Mouse (Mus musculus) midbrain, embryonic 11.5 days (tissue): ENCODE results near the gene Vstm4. TPM values are rescaled to one million over a fixed set of nuclear protein-coding genes. Genes with fewer than 3 reads are reported as not detected.

Experiments used
- ATAC-seq: fragments of 200-750 bp; cut with Nextera tagmentation; 2 replicates; pipeline ENCODE4 v1.8.0; 2017; ENCODE audit warnings: moderate TSS enrichment, moderate library complexity; ENCODE audit not compliant: low FRiP score
- DNase-seq: peaks from one replicate; pipeline ENCODE4 v3.0.0; 2015; ENCODE audit warnings: low spot score; ENCODE audit errors: missing footprints
- H3K27ac ChIP-seq: fragments of 300-500 bp; sonication (generic); 2 replicates; pipeline ENCODE4 v1.5.1; 2014; ENCODE audit warnings: low read depth, low read length
- H3K27me3 ChIP-seq: fragments of 300-500 bp; sonication (generic); 2 replicates; pipeline ENCODE4 v1.6.1; 2014; ENCODE audit warnings: mild to moderate bottlenecking, low read length, moderate library complexity, mixed read lengths; ENCODE audit not compliant: control insufficient read depth, insufficient read depth
- H3K36me3 ChIP-seq: fragments of 300-500 bp; sonication (generic); 2 replicates; pipeline ENCODE4 v1.6.1; 2014; ENCODE audit warnings: mild to moderate bottlenecking, low read length, moderate library complexity, mixed read lengths; ENCODE audit not compliant: control insufficient read depth, insufficient read depth
- H3K4me1 ChIP-seq: fragments of 300-500 bp; sonication (generic); 2 replicates; pipeline ENCODE4 v1.6.1; 2014; ENCODE audit warnings: low read length; ENCODE audit not compliant: control insufficient read depth, insufficient read depth
- H3K4me2 ChIP-seq: fragments of 300-500 bp; sonication (generic); 2 replicates; pipeline ENCODE4 v1.6.1; 2014; ENCODE audit warnings: mild to moderate bottlenecking, moderate library complexity
- H3K4me3 ChIP-seq: fragments of 300-500 bp; sonication (generic); 2 replicates; pipeline ENCODE4 v1.5.1; 2014; ENCODE audit warnings: low read depth, low read length
- H3K9ac ChIP-seq: fragments of 300-500 bp; sonication (generic); 2 replicates; pipeline ENCODE4 v1.6.1; 2014; ENCODE audit warnings: low read length
- H3K9me3 ChIP-seq: fragments of 300-500 bp; sonication (generic); 2 replicates; pipeline ENCODE4 v1.6.1; 2016; ENCODE audit warnings: low read length; ENCODE audit not compliant: control insufficient read depth
- WGBS: fragments of 180-500 bp; shearing (Covaris S2); extraction: QIAGEN DNeasy Blood & Tissue Kit; methylation state at CpG from one replicate; pipeline ENCODE4 v1.1.7; 2014; 5-methylcytosine and 5-hydroxymethylcytosine counted together
- polyA plus RNA-seq: library from polyadenylated mRNA; unstranded; fragments of >200 nt; fragmentation: Nextera tagmentation; extraction: Ambion mirVana; gene quantifications from 2 replicates; pipeline ENCODE4 v1.2.1, GENCODE M21; 2014

Vstm4 gene
- polyA plus RNA-seq, 1 experiment from 2014 or later = 4.5 TPM

DNA sequence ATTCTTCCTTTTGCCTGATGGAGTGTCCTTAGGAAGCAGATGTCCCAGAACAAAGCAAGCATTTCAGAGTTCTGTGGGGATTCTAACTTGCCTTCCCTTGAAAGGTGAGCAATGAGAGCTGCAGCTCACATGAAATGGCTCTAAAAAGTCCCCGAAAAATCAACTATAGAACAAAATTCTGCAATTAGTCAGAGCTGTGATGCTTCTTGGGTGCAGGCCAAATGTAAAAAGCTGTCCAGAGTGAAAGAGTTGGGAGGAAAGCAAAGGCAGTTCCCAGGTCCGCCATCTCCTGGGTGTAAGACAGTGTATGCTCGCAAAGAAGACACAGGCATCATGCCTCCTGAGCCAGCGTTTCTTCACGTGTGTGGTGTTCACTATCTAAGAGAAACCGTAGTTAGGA, 52.6 kb downstream of the Vstm4 start:
- Histone ChIP-seq H3K9ac (no peak overlapping the region), H3K27me3 (no peaks in the 10 kb centered on the region), H3K9me3 (no peaks in the 10 kb centered on the region), H3K36me3 (no peaks in the 10 kb centered on the region), H3K4me3 (no peak overlapping the region), H3K4me2 (no peak overlapping the region), H3K27ac (no peak overlapping the region), H3K4me1 (no peaks in the 10 kb centered on the region)
- DNase-seq = no peak
- 88% methylated on average over 6 of the region's 6 CpGs for WGBS
- no peak for ATAC-seq

DNA sequence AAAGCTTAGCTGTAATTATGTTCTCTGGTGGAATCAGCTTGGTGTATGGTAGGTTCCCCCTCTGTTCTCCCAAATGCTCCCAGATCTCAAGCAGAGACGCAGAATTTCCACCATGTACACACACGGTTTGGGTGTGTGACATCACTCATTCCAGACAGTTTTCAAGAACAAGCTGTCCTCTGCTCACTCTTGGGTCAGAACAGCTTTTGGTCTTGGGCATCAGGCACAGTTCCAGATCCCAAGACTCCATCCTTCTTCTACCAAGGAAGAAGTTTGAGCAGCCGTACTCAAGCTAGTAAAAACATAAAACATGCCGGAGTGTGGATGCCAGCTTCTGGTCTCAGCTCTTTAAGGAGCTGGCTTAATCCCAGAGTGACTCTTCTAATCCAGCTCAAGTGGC, 54.6 kb downstream of the Vstm4 start:
- Histone ChIP-seq H3K9ac (no peak overlapping the region), H3K9me3 (no peaks in the 10 kb centered on the region), H3K4me2 (no peak overlapping the region), H3K36me3 (no peaks in the 10 kb centered on the region), H3K27me3 (no peaks in the 10 kb centered on the region), H3K27ac (no peak overlapping the region), H3K4me3 (no peak overlapping the region), H3K4me1 (no peaks in the 10 kb centered on the region)
- DNase-seq (no peak), ATAC-seq (no peak)
- WGBS = 92% methylated on average over 4 of the region's 4 CpGs

DNA sequence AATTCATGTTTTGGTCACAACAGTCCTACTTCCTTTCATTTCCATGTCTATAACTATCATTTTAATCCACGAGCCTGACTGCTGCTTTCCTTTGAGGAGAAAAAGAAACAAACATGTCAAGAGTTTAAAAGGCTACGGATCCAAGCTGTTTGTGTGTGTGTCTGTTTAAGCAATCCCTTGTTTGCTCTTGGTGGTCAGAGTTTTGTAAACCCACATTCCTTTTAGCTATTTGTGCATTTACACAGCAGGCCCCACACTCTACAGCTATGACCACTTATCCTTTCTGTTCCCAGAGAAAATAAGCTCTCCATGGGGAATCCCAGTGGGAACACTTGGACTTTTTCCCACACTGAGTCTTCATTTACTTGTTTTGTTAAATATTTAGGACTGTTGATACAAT, 58.8 kb downstream of the Vstm4 start:
- no peaks in the 10 kb centered on the region for H3K36me3 ChIP-seq
- 50% methylated on average over 2 of the region's 2 CpGs for WGBS
- no peak for ATAC-seq
- no peak overlapping the region for H3K4me3 ChIP-seq
- no peaks in the 10 kb centered on the region for H3K4me1 ChIP-seq
- H3K9me3 ChIP-seq = no peaks in the 10 kb centered on the region
- H3K27ac ChIP-seq = no peak overlapping the region
- H3K4me2 ChIP-seq = no peak overlapping the region
- H3K27me3 ChIP-seq = no peaks in the 10 kb centered on the region
- DNase-seq = no peak
- no peak overlapping the region for H3K9ac ChIP-seq

DNA sequence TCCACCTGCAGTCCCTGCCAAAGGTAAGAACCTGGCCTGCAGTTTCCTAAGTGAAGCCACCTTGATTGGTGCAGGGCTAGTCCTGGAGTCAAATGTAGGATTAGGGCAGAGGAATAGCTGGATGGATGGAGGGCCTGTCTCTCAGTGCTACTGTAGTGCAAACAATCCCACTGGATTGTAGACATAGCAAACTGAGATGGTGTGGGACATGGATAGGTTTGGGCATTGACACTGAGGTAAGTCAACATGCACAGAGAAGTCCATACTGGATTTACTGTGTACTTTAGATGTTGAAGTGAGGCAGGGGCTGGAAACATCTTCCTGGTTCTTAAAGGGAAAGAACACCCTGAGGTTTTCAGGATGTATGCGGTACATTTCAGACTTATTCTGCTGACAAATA, 61.4 kb downstream of the Vstm4 start:
- Histone ChIP-seq H3K27me3 (no peaks in the 10 kb centered on the region), H3K4me1 (no peaks in the 10 kb centered on the region), H3K9me3 (no peaks in the 10 kb centered on the region), H3K9ac (no peak overlapping the region), H3K27ac (no peak overlapping the region), H3K4me3 (no peak overlapping the region), H3K36me3 (no peaks in the 10 kb centered on the region), H3K4me2 (no peak overlapping the region)
- DNase-seq (no peak), ATAC-seq (no peak)
- 100% methylated on average over 1 of the region's 1 CpGs for WGBS

DNA sequence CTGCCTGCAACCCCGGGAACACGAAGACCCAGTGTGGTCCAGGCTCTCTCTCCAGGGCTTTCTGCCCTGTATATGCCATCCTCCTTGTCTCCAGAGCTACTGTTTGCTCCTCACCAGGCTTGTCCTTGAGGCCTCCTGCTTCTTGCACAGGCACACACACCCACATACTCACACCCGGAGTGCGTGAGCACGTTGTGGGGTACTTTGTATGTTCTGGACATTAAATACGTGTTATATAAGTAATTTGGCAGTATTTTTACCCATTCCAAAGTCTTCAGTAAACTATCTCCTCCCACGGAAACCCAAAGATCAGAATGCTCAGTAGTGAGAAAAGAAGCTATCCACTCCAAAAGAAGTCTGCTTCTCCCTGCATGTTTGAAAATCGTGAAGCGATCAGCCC, 67.3 kb downstream of the Vstm4 start:
- DNase-seq (no peak), ATAC-seq (no peak)
- 85% methylated on average over 9 of the region's 9 CpGs for WGBS
- no peak overlapping the region for H3K4me3 ChIP-seq
- H3K27ac ChIP-seq = no peak overlapping the region
- H3K9me3 ChIP-seq = no peaks in the 10 kb centered on the region
- no peak overlapping the region for H3K9ac ChIP-seq
- H3K27me3 ChIP-seq = no peaks in the 10 kb centered on the region
- H3K36me3 ChIP-seq = no peaks in the 10 kb centered on the region
- H3K4me1 ChIP-seq = no peaks in the 10 kb centered on the region
- no peak overlapping the region for H3K4me2 ChIP-seq

DNA sequence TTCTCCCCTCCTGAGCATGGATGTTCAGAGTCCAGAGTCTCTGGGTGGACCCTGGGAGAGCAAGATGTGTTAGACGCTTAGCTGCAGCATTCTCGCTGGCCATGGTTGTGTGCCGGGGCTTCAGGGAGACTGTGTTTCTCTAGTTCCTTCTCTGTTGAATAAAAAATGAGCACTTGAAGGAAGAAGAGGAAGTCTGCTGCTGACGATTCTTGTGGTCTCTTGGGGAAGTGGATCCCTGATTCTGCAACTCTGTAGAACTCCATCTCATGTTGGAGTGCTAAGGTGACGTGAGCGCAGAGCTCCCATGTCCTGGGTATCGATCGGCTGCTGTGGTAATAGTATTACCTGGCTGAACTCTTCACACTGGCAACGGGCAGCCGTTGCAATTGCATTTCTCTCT, 75.2 kb downstream of the Vstm4 start:
- WGBS = 88% methylated on average over 10 of the region's 10 CpGs
- ATAC-seq = no peak
- H3K4me2 ChIP-seq = no peak overlapping the region
- no peaks in the 10 kb centered on the region for H3K4me1 ChIP-seq
- H3K27ac ChIP-seq = no peak overlapping the region
- H3K27me3 ChIP-seq = no peaks in the 10 kb centered on the region
- no peaks in the 10 kb centered on the region for H3K9me3 ChIP-seq
- H3K36me3 ChIP-seq = no peaks in the 10 kb centered on the region
- no peak overlapping the region for H3K4me3 ChIP-seq
- no peak for DNase-seq
- H3K9ac ChIP-seq = no peak overlapping the region

DNA sequence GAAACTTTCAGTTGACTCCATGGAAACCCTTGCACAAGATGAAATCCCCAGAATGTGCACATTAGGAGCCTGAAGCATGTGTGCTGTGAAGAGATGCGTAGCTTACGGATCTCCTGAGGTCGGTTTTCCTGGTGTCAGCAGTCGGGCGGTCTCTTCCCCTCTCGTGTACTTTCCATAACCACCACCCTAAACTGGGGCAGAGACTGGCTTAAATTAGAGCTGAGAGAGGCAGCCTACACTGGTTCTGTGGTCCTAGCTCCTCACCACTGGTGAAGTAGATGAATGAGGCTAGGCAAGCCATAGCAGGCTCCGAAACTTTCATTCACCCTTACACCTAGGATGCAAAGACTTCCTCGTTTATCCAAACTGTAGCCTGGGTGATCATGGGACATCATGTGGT, 75.7 kb downstream of the Vstm4 start:
- Histone ChIP-seq H3K9me3 (no peaks in the 10 kb centered on the region), H3K9ac (no peak overlapping the region), H3K4me1 (no peaks in the 10 kb centered on the region), H3K4me2 (no peak overlapping the region), H3K36me3 (no peaks in the 10 kb centered on the region), H3K27ac (no peak overlapping the region), H3K4me3 (no peak overlapping the region), H3K27me3 (no peaks in the 10 kb centered on the region)
- no peak for ATAC-seq
- DNase-seq = no peak
- WGBS = 90% methylated on average over 8 of the region's 8 CpGs

DNA sequence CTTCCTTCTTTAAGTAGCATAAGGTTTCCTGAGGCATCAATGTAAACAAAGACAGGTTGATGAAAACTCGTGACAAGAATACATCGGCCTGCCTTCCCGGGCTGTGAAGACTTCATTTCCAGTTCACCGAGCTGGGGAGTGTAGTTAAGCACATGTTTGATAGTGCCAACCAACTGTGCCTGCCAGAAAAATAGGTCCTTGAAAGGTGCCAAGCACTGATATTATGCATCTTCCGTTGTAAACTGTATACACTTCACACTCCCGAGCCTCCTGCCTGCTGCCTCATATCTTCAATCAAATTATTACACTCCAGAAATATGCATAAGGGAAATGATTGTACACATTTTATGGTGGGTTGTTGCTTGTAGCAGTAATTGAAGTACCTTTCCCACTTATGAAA, 77.5 kb downstream of the Vstm4 start:
- Histone ChIP-seq H3K27ac (no peak overlapping the region), H3K9ac (no peak overlapping the region), H3K27me3 (no peaks in the 10 kb centered on the region), H3K9me3 (no peaks in the 10 kb centered on the region), H3K4me2 (no peak overlapping the region), H3K36me3 (no peaks in the 10 kb centered on the region), H3K4me1 (no peaks in the 10 kb centered on the region), H3K4me3 (no peak overlapping the region)
- ATAC-seq = no peak
- WGBS = 86% methylated on average over 6 of the region's 6 CpGs
- DNase-seq = no peak

DNA sequence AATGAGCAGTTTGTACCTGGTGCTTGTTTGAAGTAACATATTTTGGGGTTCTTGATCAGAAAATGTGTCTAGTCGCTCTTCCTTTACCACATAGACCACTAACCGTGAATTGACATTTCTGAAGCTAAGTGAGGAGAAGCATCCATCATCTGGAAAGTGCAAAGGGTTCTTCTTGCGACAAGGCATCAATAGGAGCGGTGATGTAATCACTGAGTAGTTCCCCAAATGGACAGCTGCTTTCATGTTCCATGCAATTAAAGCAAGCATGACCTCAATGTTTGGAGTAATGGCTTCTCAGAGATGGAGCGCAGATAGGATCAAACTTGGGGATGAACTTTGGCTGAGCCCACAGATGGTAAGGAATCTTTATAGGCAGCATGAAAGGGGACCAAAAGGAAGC, 82.7 kb downstream of the Vstm4 start:
- DNase-seq (no peak), ATAC-seq (no peak)
- Histone ChIP-seq H3K27me3 (no peaks in the 10 kb centered on the region), H3K4me3 (no peak overlapping the region), H3K36me3 (no peaks in the 10 kb centered on the region), H3K4me2 (no peak overlapping the region), H3K4me1 (no peaks in the 10 kb centered on the region), H3K9me3 (no peaks in the 10 kb centered on the region), H3K9ac (no peak overlapping the region), H3K27ac (no peak overlapping the region)
- WGBS = 88% methylated on average over 5 of the region's 5 CpGs

DNA sequence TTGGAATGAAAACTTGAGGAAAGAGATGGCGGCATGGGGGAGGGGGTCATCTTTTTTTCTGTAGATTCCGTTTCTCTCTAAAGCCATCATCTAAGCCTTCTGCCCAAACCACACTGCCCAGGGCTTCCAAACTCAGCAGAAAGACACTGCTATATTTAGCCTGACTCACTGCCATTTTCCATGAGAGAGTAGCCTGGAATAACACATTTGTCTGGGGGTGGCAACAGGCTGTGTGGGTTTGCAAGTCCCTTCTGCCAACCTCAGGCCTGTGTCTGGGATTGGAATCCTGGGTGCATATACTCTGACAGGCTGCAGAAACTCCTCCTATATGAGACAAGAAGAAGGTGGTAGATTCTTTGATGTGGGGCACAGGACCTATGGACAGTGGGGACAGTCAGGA, 91.0 kb downstream of the Vstm4 start:
- ATAC-seq = no peak
- WGBS = 88% methylated on average over 2 of the region's 2 CpGs

More for the DNA sequence above, 91.0 kb downstream of the Vstm4 start:
- no peak overlapping the region for H3K9ac ChIP-seq
- H3K27ac ChIP-seq = no peak overlapping the region
- H3K27me3 ChIP-seq = no peaks in the 10 kb centered on the region
- no peaks in the 10 kb centered on the region for H3K4me1 ChIP-seq
- DNase-seq = no peak
- no peak overlapping the region for H3K4me2 ChIP-seq
- no peaks in the 10 kb centered on the region for H3K36me3 ChIP-seq
- H3K9me3 ChIP-seq = no peaks in the 10 kb centered on the region
- no peak overlapping the region for H3K4me3 ChIP-seq
